Mouse (Mus musculus) spleen, adult 2 months (tissue): ENCODE measurements around the gene Rap1gap2.

Experiments
- CTCF ChIP-seq: fragments of 200-500 bp; IDR thresholded peaks from 2 replicates; pipeline ENCODE4 v1.5.1; 2011; ENCODE audit warnings: mild to moderate bottlenecking, inconsistent platforms; ENCODE audit not compliant: insufficient read depth, insufficient read length, insufficient replicate concordance; ENCODE audit errors: extremely low read depth
- POLR2A ChIP-seq: fragments of 200-500 bp; IDR thresholded peaks from 2 replicates; pipeline ENCODE4 v1.6.1; 2011; ENCODE audit warnings: low read depth, low read length, inconsistent platforms

DNA sequence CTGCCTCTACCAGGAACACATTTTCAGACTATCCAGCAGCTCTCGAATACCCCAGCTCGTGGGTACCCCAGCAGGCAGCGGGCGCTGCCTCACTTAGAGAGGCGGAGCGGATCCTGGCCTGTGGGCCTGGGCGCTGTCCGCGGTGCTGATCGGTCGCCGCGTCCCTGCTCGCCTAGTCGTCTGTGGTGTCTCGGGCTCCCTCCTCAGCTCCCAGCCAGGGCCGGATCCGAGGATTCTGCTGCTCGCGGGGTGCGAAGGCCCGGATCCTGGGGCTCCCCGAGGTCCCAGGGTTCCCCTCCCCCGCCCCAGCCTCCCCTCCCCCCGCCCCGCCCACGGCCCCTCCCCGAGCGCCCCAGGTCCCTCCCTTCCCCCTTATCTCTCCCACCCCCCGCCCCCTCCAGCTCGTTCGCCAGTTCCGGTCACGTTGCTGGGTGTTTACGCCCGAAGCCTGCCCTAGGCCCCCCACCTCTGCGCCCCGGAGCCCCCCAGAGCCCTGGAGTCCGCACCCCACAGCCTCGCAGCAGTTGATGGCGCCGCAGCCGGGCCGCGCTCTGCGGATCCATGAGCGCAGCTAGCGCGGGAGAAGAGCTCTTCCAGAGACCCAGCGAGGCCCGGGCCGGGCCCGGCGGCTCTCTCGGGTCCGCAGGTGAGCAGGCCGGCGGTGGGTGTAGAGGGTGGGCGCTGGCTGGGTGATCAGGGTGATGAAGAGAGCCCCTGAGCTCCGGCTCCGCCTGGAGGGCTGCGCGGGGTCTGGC lies 8.7 kb upstream of the Rap1gap2 start, which contains the start of gene Ccdc92b:
- TF ChIP-seq CTCF (no peak), POLR2A (no peak)
